Mouse (Mus musculus) gastrocnemius, adult 8-10 months (tissue): ENCODE results near the gene Ercc8. TPM values are rescaled to one million over a fixed set of nuclear protein-coding genes. Genes with fewer than 3 reads are reported as not detected.

Experiments used
- DNase-seq, 2 experiments: peaks; one replicate each; pipeline ENCODE4 v3.0.0; 2022; ENCODE audit warnings: low spot score in 2 of 2
- total RNA-seq, 4 experiments: library from RNA; stranded (reverse); gene quantifications; 2 replicates each; pipeline ENCODE4 v1.2.4; 2022

Ercc8 gene
- total RNA-seq, 4 experiments from 2014 or later = 4.9 to 7.0 (median 5.6) TPM

DNA sequence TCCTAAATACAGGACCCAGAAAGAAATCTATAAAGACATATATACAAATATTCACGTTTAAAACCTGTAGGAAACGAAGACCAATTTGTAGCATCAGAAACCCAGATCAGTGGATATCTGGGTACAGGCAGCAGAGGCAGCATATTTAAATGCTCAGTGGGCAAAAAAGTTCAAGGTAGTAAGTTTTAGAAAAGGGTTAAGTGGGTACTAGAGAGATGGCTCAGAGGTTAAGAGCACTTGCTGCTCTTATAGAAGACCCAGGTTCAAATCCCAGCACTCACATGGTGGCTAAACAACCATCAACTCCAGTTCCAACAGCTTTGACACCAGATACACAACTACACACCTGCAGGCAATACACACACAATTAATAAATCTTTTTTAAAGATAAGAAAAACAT lies 1.4 kb upstream of the Ercc8 start:
- no peak for DNase-seq

- DNase-seq = no peak
These were observed 633 bp upstream of the Ercc8 start for GRCm38 (mm10) chr13:108157732-108158464.

DNA sequence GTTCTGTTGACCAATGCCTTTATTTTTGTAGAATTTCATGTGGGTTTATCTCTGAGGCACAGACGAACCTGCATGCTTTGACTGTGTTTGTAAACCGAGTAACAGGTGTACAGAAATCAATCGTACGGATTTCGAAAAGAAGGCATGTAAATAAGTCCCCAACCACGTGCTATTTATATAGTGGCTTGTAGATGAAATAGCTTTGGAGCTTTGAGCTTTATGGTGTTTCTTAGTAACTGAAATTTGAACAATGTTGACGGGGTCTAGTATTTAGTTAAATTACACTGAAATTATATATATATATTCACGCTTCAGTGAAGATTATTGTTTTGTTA lies 677 bp downstream of the Ercc8 start:
- DNase-seq = no peak

DNA sequence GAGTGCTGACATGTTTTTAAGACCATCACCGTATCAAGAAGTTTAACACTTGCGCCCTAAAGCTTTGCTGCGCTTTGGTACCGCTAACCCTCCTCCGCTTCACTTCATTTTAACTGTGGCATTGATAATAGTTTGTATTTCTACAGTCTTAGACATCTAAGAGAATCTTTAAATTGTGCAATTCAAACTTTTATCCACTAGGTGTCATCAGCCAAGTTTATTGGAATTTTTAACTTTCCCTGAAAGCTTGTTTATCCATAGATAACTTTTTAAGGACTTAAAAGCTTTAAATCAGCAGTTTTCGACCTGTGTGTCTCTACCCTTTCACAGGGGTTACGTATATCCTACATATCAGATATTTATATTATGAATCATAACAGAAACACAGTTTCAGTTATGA lies 1.4 kb downstream of the Ercc8 start:
- DNase-seq = no peak

- DNase-seq = no peak
These were observed 5.4 kb downstream of the Ercc8 start for GRCm38 (mm10) chr13:108163912-108164311.

DNA sequence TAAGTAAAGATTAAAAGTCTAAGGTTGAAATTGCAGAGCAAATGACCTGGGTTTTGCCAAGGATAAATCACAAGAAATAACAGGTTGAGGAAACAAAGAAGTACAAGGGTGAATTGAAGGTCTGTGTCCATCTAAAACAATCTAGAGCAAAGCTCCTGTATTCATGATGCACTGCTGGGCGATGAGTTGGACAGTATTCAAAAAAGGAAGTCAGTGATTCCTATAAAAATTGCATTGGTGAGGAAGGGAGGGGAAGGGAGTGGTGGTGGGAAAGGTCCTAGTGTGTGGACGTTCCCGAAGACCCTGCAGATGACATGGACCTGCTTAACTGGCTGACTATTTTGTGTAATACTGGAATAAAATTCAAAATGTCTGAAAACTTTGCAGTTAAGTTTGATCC lies 6.1 kb downstream of the Ercc8 start:
- no peak for DNase-seq

GRCm38 (mm10) chr13:108170002-108170401 lies 11.5 kb downstream of the Ercc8 start:
- DNase-seq = no peak

GRCm38 (mm10) chr13:108170511-108170910 lies 12.0 kb downstream of the Ercc8 start:
- DNase-seq = no peak

- no peak for DNase-seq
These were observed 21.1 kb downstream of the Ercc8 start for GRCm38 (mm10) chr13:108179618-108180017.

GRCm38 (mm10) chr13:108180821-108181220 lies 22.3 kb downstream of the Ercc8 start:
- DNase-seq = no peak

- DNase-seq = no peak
These were observed 26.3 kb downstream of the Ercc8 start for GRCm38 (mm10) chr13:108184743-108185255.

DNA sequence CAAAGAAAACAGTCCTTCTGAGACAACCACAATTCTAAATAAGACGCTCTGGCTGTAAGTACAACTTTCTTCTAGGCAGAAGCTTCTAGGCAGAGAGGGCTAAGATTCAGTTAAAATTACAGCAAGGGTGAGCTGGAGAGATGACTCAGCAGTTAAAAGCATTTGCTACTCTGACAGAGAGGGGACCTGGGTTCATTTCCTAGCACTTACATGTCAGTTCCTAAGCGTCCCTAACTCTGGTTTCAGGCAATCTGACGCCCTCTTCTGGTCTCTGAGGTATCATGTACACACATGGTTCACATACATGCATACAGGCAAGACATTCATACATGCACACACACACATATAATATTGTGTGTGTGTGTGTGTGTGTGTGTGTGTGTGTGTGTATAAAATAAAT lies 27.0 kb downstream of the Ercc8 start:
- no peak for DNase-seq

DNA sequence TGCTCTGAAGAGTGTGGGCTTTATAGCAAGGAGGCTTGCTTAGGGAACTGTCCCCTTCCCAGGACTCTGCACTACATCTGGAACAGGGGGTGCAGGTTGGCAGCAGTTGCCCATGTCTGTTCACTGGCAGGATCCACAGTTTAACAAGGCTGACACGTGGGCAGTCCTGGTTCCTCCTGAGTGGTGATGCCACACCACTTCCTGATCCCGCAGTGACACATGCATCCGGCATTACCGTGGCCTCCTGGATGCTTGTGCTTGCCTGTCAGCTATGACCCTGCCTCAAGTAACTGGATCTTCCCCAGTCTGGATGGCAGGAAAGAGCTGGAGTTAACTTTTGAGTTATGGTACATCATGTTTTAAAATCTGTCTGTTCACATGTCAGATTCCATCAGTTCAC lies 29.5 kb downstream of the Ercc8 start:
- DNase-seq = no peak

GRCm38 (mm10) chr13:108191074-108191720 lies 32.7 kb downstream of the Ercc8 start:
- DNase-seq = no peak

DNA sequence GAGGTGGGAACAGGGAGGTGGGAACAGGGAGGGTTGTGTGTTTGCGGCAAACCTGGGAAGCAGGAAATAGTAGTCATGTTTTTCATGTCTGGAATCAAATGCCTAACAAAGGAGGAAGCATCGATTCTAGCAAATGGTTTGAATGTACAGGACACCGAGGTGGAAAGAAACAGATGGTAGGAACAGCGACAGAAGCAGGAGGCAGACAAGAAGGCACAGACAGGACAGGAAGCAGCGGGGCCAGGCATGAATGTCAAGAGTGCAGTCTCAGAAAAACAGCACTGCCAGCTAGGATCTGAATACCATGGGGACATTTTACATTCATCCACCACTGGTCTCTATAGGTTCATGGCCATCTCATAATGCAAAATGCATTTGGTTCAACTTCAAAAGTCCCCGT lies 36.9 kb downstream of the Ercc8 start:
- no peak for DNase-seq

GRCm38 (mm10) chr13:108204857-108205256 lies 46.3 kb downstream of the Ercc8 start:
- no peak for DNase-seq

- no peak for DNase-seq
These were observed 48.9 kb downstream of the Ercc8 start for GRCm38 (mm10) chr13:108207447-108207846.

DNA sequence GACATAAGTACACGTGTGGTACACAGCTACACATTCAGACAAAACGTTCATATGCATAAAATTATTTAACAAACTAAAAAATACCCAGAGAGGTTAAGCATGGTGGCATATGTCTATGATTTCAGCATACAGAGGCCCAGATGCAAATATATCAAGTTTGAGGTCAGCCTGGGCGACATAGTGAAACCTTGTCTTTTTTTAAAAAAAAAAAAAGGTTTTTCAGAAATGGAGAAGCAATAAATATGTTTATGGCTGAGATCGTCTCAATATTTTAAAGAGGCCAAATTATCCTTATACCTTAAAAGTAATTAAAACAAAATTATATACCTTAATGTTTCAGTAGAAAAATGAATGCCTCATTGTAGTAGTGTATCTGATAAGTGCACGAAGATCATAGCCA lies 49.6 kb downstream of the Ercc8 start:
- DNase-seq = no peak

DNA sequence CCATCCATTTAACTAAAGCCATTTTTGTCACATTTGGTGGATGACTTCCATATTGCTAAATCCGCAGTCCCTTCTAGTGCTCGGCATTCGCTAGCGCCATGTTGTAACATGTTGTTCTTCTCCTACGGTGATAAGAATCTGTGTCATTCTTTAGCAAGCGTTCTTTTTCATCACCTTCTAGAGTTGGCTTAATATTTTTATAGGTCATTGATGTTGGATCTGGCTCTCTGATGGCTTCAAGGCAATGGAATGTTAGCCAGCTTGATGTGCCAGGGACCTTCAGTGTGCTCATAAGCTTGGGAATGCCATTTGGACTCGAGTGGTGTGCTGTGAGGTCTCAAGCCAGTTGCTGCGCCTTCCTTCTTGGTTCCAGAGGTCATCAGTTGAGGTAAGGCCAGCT lies 52.4 kb downstream of the Ercc8 start:
- no peak for DNase-seq

- DNase-seq = no peak
These were observed 54.0 kb downstream of the Ercc8 start for GRCm38 (mm10) chr13:108212397-108213018.

DNA sequence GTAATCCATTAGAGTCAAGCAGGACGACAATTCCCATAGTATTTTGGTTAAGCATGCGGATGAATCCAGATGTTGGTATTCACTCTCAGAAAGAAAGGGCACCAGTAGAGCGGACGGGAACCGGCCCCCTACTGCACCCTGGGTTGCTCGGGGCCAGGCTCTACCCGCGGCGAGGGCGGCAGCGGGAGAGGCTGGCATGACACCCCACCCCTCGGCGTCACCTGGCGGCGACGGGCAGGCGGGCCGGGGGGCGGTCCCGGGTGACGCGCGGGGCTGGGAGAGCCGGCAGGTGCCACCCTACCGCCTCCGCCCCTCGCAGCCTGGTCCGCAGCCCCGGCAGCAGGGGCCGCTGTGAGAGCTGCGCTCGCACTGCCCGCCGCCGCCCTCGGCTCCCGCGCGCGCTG lies 55.6 kb downstream of the Ercc8 start, which contains the start of gene Elovl7:
Elovl7 (plus strand) TSS at position 324 of the 404 bp plus-strand sequence.
- peak in 1 of 2 experiments; percentile 24 for DNase-seq

- DNase-seq = peak in 1 of 2 experiments; percentile 3
These were observed 56.1 kb downstream of the Ercc8 start for GRCm38 (mm10) chr13:108214485-108215107.
